Mouse (Mus musculus): ENCODE measurements around the gene Specc1l.
"Not testable (repeated sequence)": the region's sequence is repeated elsewhere in the genome, so short reads cannot be mapped to it uniquely, and the experiment has no call there.

Gene Specc1l

DNA sequence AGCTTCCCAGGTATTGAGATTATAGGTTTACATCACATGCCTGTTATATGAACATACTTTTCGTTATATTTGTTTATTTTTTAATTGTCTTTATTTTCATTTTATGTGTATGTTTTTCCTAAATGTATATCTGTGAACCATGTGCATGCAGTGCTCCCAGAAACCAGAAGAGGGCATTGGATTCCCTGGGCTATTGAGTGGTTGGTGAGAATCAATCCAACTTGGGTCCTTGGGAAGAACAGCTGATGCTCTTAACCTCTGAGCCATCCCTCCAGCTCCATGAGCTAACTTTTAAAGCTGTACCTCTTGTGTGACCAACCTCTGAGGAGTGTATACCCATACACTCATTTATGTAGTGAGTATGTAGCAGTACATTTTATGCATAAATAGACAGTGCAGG is 65.6 kb downstream of the Specc1l start:
- in situ Hi-C loops (cut with MboI): no loop called here

DNA sequence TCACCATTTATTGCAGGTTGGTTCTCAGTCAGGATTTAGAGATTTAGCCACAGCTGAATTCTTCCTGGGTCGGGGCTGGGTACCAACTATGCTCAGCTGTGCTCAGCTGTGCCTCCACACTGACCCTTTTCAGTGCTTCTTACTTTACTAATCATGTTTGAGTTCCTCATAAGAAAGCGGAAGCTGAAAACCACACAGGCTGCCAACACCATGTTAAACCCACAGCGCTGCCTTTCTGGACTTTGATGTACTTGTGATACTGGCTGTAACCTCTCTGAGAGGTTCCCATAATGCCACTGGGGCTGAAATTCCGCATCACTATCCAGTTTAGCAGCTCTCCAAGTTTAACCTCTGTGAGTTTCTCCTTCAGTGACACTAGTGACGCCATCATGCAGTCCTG is 70.8 kb downstream of the Specc1l start:
- in situ Hi-C loops (cut with MboI): no loop called here

DNA sequence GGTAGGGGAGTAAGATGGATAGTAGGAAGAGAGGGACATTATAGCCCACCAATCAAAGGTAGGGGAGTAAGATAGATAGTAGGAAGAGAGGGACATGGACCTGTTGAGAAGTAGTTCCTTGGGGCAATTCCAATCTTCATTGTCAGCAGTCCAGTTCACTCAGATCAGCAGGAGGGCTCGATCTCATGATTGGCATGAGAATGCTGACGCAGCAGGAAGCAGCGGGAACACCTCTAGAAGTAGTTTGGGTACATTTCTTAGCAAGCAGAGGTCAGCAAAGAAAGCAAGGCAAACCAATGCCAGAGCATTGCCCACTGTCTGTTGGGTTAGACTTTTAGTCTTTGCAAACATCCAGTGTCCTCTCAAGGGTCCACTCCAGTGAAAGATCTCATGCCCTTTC is 71.9 kb downstream of the Specc1l start:
- in situ Hi-C loops (cut with MboI): no loop called here

DNA sequence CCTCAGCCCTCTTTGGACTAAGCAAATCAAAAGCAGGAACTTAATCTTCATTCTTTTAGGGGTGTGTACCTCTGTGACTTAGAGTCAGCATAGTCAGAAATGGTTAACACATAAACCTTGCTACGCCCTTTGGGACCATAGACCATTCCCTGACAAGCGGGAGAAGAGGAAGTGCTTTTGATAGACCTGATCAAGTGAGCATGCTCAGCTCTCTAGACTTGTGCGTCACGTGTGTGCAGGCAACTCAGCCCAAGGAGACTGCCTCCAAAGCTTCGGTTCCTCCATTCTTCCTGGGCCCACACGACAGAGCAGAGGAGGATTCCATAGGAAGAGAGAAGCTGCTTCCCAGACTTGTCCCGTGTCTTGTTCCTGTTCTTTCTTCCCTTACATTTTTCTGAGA is 76.7 kb downstream of the Specc1l start:
- in situ Hi-C loops (cut with MboI): no loop called here

DNA sequence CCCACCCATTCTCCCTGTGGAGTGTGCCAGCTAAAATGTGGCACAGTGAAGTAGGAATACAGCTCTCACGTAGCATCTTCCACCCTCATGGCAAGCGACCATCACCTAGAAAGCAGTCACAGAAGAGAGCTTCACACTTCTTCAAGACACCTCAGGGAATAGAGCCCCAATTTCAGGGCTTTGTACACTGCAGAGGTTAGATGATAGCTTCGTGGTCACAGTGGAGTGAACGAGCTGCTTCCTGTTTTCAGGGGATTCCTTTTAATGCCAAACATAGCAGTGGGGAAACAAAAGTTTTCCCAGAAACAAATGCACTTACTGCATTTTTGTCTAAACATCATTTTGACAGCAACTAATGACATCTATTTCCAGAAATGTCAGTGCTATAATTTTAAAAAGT is 77.5 kb downstream of the Specc1l start:
- in situ Hi-C loops (cut with MboI): no loop called here

DNA sequence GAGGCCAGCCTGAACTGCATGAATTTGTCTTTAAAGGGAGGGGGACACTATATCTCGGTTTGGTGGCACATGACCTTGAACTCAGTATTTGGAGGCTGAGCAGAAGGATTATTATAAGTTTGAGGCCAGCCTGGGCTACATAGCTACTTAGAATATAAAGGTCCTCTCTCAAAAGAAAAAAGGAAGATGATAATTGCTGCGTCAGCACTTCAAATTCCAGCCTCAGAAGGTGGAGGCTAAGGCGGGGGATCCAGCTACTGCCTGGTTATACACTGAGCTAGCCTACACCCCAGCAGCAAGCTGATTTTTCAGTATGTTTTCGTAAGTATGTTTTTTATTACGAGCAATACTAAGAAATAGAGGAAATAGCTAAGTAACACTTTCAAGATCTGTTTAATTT is 78.8 kb downstream of the Specc1l start:
- in situ Hi-C loops (cut with MboI): no loop called here

DNA sequence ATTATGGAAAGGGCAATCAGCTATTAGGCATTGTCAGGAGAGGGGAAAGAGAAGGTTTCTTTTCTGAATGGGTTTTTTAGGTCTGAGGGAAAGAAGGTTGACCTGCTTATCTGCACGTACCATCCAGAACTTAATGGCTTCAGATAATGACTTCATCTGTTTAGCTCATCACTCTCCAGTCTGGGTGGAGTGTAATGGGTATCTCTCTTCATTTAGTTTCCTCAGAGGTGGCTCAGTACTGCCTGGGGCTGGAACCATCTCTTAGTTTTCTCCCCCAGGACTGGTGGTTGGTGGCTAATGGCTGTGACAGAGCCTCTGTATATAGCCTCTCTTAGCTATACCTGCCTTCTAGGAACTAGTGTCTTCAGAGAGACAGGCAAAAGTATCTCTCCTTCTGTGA is 79.5 kb downstream of the Specc1l start:
- in situ Hi-C loops (cut with MboI): no loop called here

DNA sequence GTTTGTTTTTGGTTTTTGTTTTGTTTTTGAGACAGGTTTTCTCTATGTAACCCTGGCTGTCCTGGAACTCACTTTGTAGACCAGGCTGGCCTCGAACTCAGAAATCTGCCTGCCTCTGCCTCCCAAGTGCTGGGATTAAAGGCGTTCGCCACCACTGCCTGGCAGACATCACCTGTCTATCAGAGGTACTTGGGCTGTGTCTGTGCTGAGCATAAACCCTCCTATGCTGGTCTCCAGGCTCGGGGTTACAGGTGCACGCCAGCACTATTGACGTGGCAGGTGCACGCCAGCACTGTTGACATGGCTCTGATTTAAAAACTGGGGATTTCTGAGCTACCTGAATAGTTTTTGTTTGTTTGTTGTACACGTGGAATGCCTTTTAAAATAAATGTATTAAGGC is 80.3 kb downstream of the Specc1l start:
- in situ Hi-C loops (cut with MboI): not testable (repeated sequence)

DNA sequence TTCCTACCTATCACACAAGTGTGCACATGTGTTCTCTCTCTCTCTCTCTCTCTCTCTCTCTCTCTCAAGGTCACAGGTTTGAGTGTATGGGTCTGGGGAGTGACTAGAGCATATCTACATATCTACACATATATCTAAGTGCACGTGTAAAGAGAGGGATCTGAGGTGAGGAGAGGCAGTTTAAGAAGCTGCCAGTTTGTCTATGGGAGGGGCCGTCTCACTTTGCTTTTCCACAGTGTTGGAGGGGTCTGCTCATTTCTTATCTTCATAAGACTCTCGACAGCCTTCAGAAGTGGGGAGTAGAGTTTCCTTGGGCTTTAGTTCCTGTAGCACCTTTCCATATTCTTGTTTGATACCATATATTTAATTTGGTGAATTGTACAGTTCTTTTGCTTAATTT is 81.4 kb downstream of the Specc1l start:
- in situ Hi-C loops (cut with MboI): no loop called here

DNA sequence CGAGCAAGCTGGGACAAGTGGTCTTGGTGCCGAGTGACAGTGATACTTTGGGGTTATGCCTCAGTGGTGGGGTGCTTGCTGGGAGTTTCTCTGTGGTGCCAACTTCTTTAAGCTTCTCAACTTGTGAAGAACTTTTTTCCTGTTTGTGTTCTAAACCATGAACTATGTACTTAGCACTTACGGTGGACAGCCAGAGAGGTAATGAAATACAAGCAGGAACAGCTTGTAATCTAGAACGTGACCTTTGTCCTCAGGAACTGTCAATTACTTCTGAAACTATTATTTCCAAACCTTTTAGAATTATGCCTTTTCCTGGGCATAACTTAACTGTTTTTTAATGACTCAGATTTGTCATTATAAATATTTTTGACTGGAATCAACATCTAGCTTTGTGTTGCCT is 82.5 kb downstream of the Specc1l start:
- in situ Hi-C loops (cut with MboI): no loop called here

DNA sequence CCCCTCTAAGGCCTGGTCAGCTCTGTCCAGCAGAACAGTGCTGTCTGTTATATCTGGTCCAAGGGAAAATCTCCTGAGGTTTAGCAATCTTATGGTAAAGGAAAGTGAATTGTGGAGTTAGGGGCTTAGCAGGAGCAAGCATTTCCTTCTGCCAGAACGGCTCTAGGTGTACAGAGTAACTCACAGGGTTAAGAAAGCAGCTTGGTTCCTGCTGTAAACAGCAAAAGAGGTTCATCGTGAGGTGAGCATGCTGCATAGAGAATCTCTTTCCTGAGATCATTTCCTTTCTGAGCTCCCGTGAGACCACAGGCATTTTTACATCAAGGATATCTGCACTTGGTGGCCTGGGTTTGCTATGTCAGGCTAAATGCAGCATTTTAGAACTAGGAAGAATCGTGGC is 83.1 kb downstream of the Specc1l start:
- in situ Hi-C loops (cut with MboI): no loop called here

DNA sequence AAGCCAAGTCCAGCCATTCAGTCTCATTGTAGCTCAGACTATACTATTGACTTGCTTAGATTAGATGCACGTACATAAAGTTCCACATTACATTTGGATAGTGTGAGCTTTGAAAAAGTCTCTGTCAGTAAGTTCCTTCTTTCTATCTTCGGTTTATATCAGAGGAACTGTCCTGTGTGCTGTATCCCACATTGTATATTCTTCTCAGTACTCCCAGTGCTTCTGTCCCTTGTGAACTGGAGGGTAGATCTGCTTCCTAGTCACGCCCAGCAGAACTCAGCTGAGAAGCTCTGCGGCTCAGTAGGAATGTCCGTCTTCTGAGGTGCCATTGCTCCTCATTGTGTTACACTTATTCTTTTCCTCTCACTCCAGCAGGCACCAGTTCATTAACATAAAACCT is 86.7 kb downstream of the Specc1l start:
- in situ Hi-C loops (cut with MboI): no loop called here

DNA sequence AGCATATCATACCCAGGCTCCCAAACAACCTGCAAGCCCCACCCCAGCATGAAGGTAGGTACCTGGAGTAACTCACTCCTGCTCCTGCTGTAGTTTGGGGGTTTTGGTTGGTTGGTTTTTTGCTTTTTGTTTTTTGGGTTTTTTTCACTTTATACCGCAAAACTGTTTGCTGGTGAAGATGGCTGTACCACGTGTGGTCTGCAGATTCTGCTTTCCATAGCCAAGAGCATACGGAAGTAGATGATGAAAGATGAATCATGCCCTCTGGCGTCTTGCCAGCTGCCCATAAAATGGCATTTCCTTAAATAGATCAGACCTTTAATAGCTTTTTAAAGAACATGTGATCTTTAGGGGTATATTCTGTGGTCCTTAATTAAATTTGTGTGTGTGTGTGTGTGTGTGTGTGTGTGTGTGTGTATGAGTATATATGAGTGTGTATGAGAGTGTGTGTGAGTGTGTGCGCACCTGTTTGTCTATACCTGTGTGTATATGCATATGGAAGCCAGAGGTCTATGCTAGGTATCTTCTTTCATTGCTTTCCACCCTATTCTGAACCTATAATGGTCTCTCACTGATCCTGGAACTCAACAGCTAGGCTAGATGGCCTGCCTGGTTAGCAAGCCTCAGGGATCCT is 88.0 kb downstream of the Specc1l start:
- in situ Hi-C loops (cut with MboI): no loop called here

DNA sequence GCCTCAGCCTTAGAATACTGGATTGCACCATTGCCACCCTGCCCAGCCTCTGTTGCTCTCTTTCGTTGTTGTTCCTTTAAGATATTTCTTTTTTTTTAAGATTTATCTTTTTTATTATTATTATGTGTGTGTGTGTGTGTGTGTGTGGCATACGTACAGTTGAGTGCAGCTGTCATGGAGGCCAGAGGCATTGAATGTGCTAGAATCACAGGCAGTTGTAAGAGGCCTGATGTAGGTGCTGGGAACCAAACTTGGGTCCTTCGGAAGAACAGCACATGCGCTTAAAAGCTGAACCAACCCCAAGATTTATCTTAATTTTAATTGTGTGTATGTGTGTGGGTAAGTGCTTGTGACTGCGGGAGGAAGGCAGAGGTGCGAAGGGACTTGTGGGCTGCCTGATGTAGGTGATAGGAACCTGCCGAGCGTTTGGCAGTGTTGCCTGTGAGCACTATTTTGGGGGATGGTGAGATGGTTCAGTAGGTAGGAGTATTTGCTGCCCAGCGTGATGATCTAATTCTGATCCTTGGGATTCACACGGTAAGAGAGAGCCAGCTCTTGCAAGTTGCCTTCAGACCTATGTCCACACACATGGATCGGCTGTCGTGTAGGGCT is 89.4 kb downstream of the Specc1l start:
- in situ Hi-C loops (cut with MboI): no loop called here

DNA sequence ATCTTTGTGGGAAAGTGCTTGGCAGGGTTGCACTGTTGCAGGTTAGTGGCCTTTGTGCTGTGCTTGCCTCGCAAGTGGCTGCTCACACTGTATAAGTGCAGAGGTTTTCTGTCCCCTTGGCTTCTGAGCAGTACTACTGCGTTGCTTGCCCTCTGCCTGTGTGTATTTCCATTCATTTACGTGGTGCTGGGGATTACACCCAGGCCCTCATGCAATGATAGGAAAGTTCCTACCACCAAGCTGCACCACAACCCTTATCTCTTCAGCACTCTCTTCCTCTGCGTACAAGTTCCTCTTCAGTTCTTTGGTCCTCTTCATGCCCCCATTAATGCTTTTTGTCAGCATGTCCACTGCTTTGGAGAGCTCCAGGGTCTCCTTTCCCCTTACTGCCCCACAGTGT is 90.1 kb downstream of the Specc1l start:
- in situ Hi-C loops (cut with MboI): no loop called here

DNA sequence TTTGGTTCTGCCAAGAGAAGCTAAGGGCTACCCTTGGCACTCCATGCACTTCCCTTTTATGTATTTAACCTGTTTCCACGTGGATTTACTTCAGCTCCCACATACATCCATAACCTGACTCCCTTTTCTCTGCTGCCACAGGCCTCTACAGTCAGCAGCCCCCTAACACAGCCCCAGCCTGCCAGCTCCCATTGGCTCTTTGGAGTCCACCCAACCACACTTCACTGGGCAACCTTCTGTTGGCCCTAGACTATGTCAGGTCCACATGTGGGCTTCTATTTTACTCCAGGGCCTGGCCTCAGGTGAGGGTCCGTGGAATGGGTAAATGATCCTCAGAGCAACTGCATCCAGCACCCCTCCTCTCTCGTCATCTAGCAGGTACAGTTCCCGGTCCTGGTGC is 90.7 kb downstream of the Specc1l start:
- in situ Hi-C loops (cut with MboI): no loop called here

DNA sequence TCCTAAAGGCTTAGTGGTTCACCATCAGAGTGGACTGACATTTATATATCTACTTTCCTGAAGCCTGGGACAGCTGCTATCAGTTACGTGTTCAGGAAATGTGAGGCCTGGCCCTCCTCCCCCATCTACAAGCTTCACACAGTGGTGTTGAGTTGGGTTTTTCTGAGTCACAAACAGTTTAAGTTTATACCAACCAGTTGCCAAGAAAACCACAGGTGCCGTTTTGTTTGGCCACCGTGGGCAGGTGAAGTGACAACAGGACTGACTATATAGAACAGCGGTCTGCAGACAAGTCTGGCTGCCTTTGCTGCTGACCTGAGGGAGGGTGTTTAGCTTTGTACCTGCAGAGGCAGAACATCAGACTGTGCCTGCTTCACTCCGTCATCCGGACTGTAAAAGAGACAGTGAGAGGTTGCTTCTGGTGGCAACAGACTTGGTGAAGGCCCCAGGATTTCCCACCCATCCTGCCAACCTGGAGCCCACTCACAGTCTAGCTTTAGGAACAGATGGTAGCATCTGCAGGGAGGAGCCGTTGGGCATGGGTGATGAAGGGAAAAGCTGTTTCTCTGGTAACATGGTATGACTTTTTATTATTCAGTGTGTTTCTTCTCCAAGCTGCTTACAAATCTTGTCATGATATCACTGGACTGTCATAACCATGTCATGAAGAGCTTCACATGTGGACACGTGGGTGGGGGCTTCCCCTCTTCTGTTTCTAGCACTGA is 91.6 kb downstream of the Specc1l start:
- in situ Hi-C loops (cut with MboI): no loop called here

DNA sequence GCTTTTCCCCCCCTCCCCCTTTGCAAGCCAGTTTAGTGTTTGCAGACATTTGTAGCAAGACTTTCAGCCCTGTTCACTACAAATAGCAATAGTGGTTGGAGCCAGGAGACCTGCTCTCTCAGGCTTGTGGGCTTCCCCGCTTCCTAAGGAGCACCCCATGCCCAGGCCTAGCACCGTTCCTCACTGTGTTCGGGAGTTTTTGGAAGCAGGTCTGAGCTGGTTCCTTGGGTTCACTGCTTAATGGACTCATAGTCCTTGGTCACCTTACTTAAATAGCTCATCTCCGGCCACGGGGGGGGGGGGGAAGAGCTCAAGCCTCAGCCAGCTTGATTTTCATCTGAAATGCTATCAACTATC is 92.2 kb downstream of the Specc1l start:
- in situ Hi-C loops (cut with MboI): no loop called here

DNA sequence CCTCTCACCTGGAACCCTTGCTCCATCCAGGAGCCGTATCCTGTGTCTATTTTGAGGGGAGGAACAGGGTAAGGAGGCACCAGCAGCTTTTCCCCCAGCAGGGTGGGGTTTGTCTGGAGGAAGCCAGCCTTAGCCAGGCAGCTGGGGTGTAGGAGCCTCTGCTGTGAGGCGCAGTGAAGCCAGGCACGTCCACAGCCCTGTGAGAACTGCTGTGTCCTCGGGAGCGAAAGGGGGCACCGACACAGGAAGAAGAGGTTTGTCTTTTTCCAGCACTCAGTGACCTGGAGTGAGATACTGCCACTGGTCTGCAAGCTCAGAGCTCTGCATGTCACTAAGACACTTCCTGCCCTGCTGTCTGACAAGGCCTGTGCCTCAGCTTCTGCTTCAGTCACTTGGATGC is 92.5 kb downstream of the Specc1l start:
- in situ Hi-C loops (cut with MboI): no loop called here

DNA sequence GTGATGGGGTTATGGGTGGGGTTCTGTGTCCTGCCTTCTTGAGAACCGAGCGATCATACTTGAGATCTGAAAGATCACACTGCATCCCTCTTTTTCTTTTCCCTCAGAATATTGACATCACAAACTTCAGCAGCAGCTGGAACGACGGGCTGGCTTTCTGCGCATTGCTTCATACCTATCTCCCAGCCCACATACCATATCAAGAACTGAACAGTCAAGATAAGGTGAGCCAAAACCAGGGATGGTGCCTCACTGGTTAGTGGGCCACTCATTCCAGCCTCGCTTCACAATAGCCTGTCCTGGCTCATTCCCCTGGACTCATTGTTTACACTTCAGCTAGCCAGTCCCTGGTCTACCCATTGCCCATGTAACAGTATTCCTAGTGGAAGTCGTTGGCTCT is 95.3 kb downstream of the Specc1l start:
- in situ Hi-C loops (cut with MboI): no loop called here

DNA sequence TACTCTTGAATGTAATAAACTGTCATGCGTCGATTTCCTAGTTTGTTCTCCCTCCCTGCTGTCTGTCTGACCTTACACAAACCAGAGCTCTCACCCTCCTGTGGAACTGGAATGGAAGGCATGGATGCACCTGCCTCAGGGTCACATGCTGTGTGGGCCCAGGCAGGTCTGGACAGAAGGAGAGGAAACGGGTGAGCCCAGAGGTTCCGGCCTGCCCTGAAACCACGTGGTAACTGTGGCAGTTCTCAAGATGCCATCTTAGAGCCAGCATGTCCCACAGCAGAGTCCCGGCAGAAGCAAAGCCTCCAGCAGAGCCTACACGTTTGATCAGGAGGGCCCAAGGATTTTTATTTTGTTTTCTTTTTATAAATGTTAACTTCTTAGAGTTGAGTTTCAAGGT is 100.5 kb downstream of the Specc1l start:
- in situ Hi-C loops (cut with MboI): no loop called here

DNA sequence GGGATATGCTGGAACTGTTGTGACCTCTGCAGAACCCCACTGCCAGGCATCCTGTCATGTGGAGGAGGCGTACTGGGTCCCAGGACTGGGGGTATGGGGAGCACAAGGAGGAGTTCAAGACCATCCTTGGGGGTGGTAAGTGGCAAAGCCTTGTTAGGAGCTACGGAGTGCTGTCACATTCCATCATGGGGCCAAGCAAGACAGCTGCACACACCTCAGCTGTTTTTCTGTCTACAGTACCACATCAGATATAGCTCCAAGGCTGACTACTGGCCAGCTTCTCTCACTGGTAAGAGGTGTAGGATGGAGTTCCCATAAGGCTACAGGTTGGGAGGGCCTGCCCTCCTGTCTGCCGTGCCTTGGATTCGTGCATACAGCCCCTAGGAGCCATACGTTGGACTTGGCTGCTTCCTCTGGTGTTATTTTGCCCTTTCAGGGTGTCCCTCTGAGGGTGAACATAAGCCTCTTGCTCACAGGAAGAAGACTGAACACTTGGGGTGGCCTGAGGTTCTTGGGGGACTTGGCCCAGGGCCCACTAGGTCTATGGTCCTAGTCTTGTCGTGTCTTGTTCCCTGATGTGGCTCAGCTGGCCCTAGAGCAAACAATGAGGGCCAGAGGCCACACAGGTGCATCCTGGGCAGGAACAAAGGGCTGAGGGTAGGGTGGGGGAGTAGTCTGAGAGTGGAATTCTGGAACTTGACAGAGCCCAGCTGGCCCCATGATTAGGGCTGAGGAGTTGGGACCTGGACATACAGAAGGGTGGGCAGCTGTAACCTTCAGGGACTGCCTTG is 102.5 kb downstream of the Specc1l start:
- in situ Hi-C loops (cut with MboI): no loop called here

DNA sequence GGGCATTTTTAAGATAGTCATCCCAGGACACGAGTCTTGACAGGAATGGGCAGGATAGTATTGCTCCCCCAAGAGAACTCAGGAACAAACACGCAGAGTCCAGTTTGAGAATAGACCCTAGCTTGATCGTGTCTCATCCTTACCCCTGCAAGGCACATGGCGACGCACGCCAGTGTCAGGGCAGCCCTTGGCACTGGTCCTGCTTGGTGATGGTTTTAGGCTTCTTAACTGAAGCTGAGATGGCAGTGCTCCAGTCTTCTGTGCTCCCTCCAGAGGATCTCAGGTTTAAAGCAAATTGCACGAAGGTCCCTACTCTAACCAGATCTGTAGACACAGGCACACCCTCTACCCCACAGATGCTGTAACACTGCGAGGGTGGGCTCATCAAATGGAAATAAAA is 103.9 kb downstream of the Specc1l start:
- in situ Hi-C loops (cut with MboI): no loop called here

Measured in mature B cell (primary cell).